Mouse (Mus musculus): ENCODE measurements at regions not wholly inside any gene's neighbourhood (a gene's known extent, or its start where the extent isn't known, plus 50 kb on each side); places are given as distances from the start of the nearest gene placed in this dataset.

GRCm38 (mm10) chr3:64898610-64899009 lies 54.0 kb upstream of the Vmn2r7 start:
- DNase-seq, result no peak

GRCm38 (mm10) chr3:64901317-64901892 lies 56.8 kb upstream of the Vmn2r7 start:
- DNase-seq, result no peak

- DNase-seq, result no peak
Observed at GRCm38 (mm10) chr3:64949307-64949706, 104.7 kb upstream of the Vmn2r7 start.

GRCm38 (mm10) chr3:64964667-64965415 lies 120.3 kb upstream of the Vmn2r7 start:
- DNase-seq, result no peak

- DNase-seq, result no peak
Observed at GRCm38 (mm10) chr3:64965416-64965980, 120.9 kb upstream of the Vmn2r7 start.

- no peak for DNase-seq
Observed at GRCm38 (mm10) chr3:64968275-64968674, 123.7 kb upstream of the Vmn2r7 start.

GRCm38 (mm10) chr3:64984369-64984768 lies 124.8 kb upstream of the Kcnab1 start:
- DNase-seq, result peak; percentile 13

GRCm38 (mm10) chr3:64987665-64988064 lies 121.5 kb upstream of the Kcnab1 start:
- peak; percentile 27 for DNase-seq

- DNase-seq, result no peak
Observed at GRCm38 (mm10) chr3:64996451-64996850, 112.7 kb upstream of the Kcnab1 start.

GRCm38 (mm10) chr3:64997552-64997951 lies 111.6 kb upstream of the Kcnab1 start:
- DNase-seq, result no peak

GRCm38 (mm10) chr3:65001131-65001530 lies 108.1 kb upstream of the Kcnab1 start:
- no peak for DNase-seq

GRCm38 (mm10) chr3:65002578-65002977 lies 106.6 kb upstream of the Kcnab1 start:
- no peak for DNase-seq

- no peak for DNase-seq
Observed at GRCm38 (mm10) chr3:65006127-65006526, 103.1 kb upstream of the Kcnab1 start.

- DNase-seq, result no peak
Observed at GRCm38 (mm10) chr3:65006565-65006964, 102.6 kb upstream of the Kcnab1 start.

GRCm38 (mm10) chr3:65023876-65024275 lies 85.3 kb upstream of the Kcnab1 start:
- DNase-seq, result peak; percentile 26

GRCm38 (mm10) chr3:65037626-65038025 lies 71.6 kb upstream of the Kcnab1 start:
- no peak for DNase-seq

- no peak for DNase-seq
Observed at GRCm38 (mm10) chr3:65047879-65048278, 61.3 kb upstream of the Kcnab1 start.

GRCm38 (mm10) chr3:65055401-65055800 lies 53.8 kb upstream of the Kcnab1 start:
- no peak for DNase-seq

All from cerebellum, adult 8-10 months (tissue).